Mouse (Mus musculus): ENCODE measurements at regions not wholly inside any gene's neighbourhood (a gene's known extent, or its start where the extent isn't known, plus 50 kb on each side); places are given as distances from the start of the nearest gene placed in this dataset.

GRCm38 (mm10) chr1:165086131-165086530 lies 74.4 kb downstream of the Tbx19 start:
- Histone ChIP-seq H3K4me3 (ENCODE audit: insufficient read depth, low read length) (no peak overlapping the region), H3K4me1 (ENCODE audit: control insufficient read depth, insufficient read depth, low read length) (no peaks in the 10 kb centered on the region), H3K27ac (ENCODE audit: insufficient read depth, low read depth, low read length) (no peak overlapping the region)
- TF ChIP-seq POLR2A (IDR thresholded peaks at IDR 0.05; ENCODE audit: borderline replicate concordance, low read depth, low read length), result no peak
- no peak for TF ChIP-seq CTCF (IDR thresholded peaks at IDR 0.05; ENCODE audit: low read depth, low read length)

GRCm38 (mm10) chr1:165084753-165085152 lies 75.8 kb downstream of the Tbx19 start:
- no peak overlapping the region for H3K27ac ChIP-seq (ENCODE audit: insufficient read depth, low read depth, low read length)
- H3K4me3 ChIP-seq (ENCODE audit: insufficient read depth, low read length), result no peak overlapping the region
- no peak for TF ChIP-seq POLR2A (IDR thresholded peaks at IDR 0.05; ENCODE audit: borderline replicate concordance, low read depth, low read length)
- TF ChIP-seq CTCF (IDR thresholded peaks at IDR 0.05; ENCODE audit: low read depth, low read length), result no peak
- no peaks in the 10 kb centered on the region for H3K4me1 ChIP-seq (ENCODE audit: control insufficient read depth, insufficient read depth, low read length)

GRCm38 (mm10) chr1:165084179-165084578 lies 76.4 kb downstream of the Tbx19 start:
- no peaks in the 10 kb centered on the region for H3K4me1 ChIP-seq (ENCODE audit: control insufficient read depth, insufficient read depth, low read length)
- H3K4me3 ChIP-seq (ENCODE audit: insufficient read depth, low read length), result no peak overlapping the region
- TF ChIP-seq POLR2A (IDR thresholded peaks at IDR 0.05; ENCODE audit: borderline replicate concordance, low read depth, low read length) (no peak), CTCF (IDR thresholded peaks at IDR 0.05; ENCODE audit: low read depth, low read length) (no peak)
- H3K27ac ChIP-seq (ENCODE audit: insufficient read depth, low read depth, low read length), result no peak overlapping the region

GRCm38 (mm10) chr1:165080351-165080750 lies 80.2 kb downstream of the Tbx19 start:
- TF ChIP-seq POLR2A (IDR thresholded peaks at IDR 0.05; ENCODE audit: borderline replicate concordance, low read depth, low read length) (no peak), CTCF (IDR thresholded peaks at IDR 0.05; ENCODE audit: low read depth, low read length) (no peak)
- Histone ChIP-seq H3K4me3 (ENCODE audit: insufficient read depth, low read length) (no peak overlapping the region), H3K27ac (ENCODE audit: insufficient read depth, low read depth, low read length) (no peak overlapping the region)

GRCm38 (mm10) chr1:165077313-165077712 lies 83.3 kb downstream of the Tbx19 start:
- no peaks in the 10 kb centered on the region for H3K4me1 ChIP-seq (ENCODE audit: control insufficient read depth, insufficient read depth, low read length)
- H3K27ac ChIP-seq (ENCODE audit: insufficient read depth, low read depth, low read length), result no peak overlapping the region
- TF ChIP-seq CTCF (IDR thresholded peaks at IDR 0.05; ENCODE audit: low read depth, low read length) (no peak), POLR2A (IDR thresholded peaks at IDR 0.05; ENCODE audit: borderline replicate concordance, low read depth, low read length) (no peak)
- no peak overlapping the region for H3K4me3 ChIP-seq (ENCODE audit: insufficient read depth, low read length)

More at GRCm38 (mm10) chr1:165080351-165080750, 80.2 kb downstream of the Tbx19 start:
- H3K4me1 ChIP-seq (ENCODE audit: control insufficient read depth, insufficient read depth, low read length), result no peaks in the 10 kb centered on the region

- Histone ChIP-seq H3K27ac (ENCODE audit: insufficient read depth, low read depth, low read length) (no peak overlapping the region), H3K4me3 (ENCODE audit: insufficient read depth, low read length) (no peak overlapping the region), H3K4me1 (ENCODE audit: control insufficient read depth, insufficient read depth, low read length) (no peaks in the 10 kb centered on the region)
- TF ChIP-seq POLR2A (IDR thresholded peaks at IDR 0.05; ENCODE audit: borderline replicate concordance, low read depth, low read length) (no peak), CTCF (IDR thresholded peaks at IDR 0.05; ENCODE audit: low read depth, low read length) (no peak)
Observed at GRCm38 (mm10) chr1:165075301-165076082, 85.1 kb downstream of the Tbx19 start.

- no peaks in the 10 kb centered on the region for H3K4me1 ChIP-seq (ENCODE audit: control insufficient read depth, insufficient read depth, low read length)
- TF ChIP-seq CTCF (IDR thresholded peaks at IDR 0.05; ENCODE audit: low read depth, low read length) (no peak), POLR2A (IDR thresholded peaks at IDR 0.05; ENCODE audit: borderline replicate concordance, low read depth, low read length) (no peak)
- no peak overlapping the region for H3K27ac ChIP-seq (ENCODE audit: insufficient read depth, low read depth, low read length)
- H3K4me3 ChIP-seq (ENCODE audit: insufficient read depth, low read length), result no peak overlapping the region
Observed at GRCm38 (mm10) chr1:165071831-165072491, 88.6 kb downstream of the Tbx19 start.

- no peak for TF ChIP-seq POLR2A (IDR thresholded peaks at IDR 0.05; ENCODE audit: borderline replicate concordance, low read depth, low read length)
- TF ChIP-seq CTCF (IDR thresholded peaks at IDR 0.05; ENCODE audit: low read depth, low read length), result no peak
- Histone ChIP-seq H3K4me1 (ENCODE audit: control insufficient read depth, insufficient read depth, low read length) (no peaks in the 10 kb centered on the region), H3K27ac (ENCODE audit: insufficient read depth, low read depth, low read length) (no peak overlapping the region)
Observed at GRCm38 (mm10) chr1:165064981-165065380, 95.6 kb downstream of the Tbx19 start.

GRCm38 (mm10) chr1:165062813-165063492 lies 97.6 kb downstream of the Tbx19 start:
- no peak for TF ChIP-seq CTCF (IDR thresholded peaks at IDR 0.05; ENCODE audit: low read depth, low read length)
- TF ChIP-seq POLR2A (IDR thresholded peaks at IDR 0.05; ENCODE audit: borderline replicate concordance, low read depth, low read length), result no peak
- H3K27ac ChIP-seq (ENCODE audit: insufficient read depth, low read depth, low read length), result no peak overlapping the region
- H3K4me1 ChIP-seq (ENCODE audit: control insufficient read depth, insufficient read depth, low read length), result no peaks in the 10 kb centered on the region
- H3K4me3 ChIP-seq (ENCODE audit: insufficient read depth, low read length), result no peak overlapping the region

More at GRCm38 (mm10) chr1:165064981-165065380, 95.6 kb downstream of the Tbx19 start:
- no peak overlapping the region for H3K4me3 ChIP-seq (ENCODE audit: insufficient read depth, low read length)

Data from bone marrow macrophage, adult 2 months (primary cell).